Mouse (Mus musculus) megakaryocyte, adult 5-6 weeks (primary cell): ENCODE data around the gene Ccdc158. TPM values are rescaled to one million over a fixed set of nuclear protein-coding genes. Genes with fewer than 3 reads are reported as not detected.

ENCODE experiments used
- ATAC-seq: 2 replicates; pipeline ENCODE4 v1.8.0; 2016; ENCODE audit warnings: mild to moderate bottlenecking, inconsistent platforms; ENCODE audit not compliant: poor library complexity, severe bottlenecking
- total RNA-seq, 2 experiments: library from RNA; stranded (forward) in 1 of 2; stranded (reverse) in 1 of 2; fragments of 153-499, 151-499 nt in 1 of 2; fragments of 221-1000, 200-1000 nt in 1 of 2; gene quantifications; 2 replicates each; pipeline versions ENCODE4 v1.2.3 to v1.2.4; 2015 to 2017

Ccdc158 gene
- total RNA-seq, 2 experiments from 2014 or later, result 0.18 to 0.62 TPM

GRCm38 (mm10) chr5:92604452-92605247, 70.4 kb downstream of the Ccdc158 start:
- no peak for ATAC-seq

- peak; percentile 66 for ATAC-seq
Observed at GRCm38 (mm10) chr5:92602691-92603690, 72.1 kb downstream of the Ccdc158 start, which contains the start of gene Stbd1. Gene Stbd1 (plus strand): TSS chr5:92603041.

GRCm38 (mm10) chr5:92599030-92599429, 76.0 kb downstream of the Ccdc158 start:
- ATAC-seq, result no peak

GRCm38 (mm10) chr5:92596865-92597264, 78.2 kb downstream of the Ccdc158 start:
- ATAC-seq, result no peak

GRCm38 (mm10) chr5:92595026-92595425, 80.0 kb downstream of the Ccdc158 start:
- ATAC-seq, result no peak

GRCm38 (mm10) chr5:92585932-92586331, 89.1 kb downstream of the Ccdc158 start:
- ATAC-seq, result no peak

DNA sequence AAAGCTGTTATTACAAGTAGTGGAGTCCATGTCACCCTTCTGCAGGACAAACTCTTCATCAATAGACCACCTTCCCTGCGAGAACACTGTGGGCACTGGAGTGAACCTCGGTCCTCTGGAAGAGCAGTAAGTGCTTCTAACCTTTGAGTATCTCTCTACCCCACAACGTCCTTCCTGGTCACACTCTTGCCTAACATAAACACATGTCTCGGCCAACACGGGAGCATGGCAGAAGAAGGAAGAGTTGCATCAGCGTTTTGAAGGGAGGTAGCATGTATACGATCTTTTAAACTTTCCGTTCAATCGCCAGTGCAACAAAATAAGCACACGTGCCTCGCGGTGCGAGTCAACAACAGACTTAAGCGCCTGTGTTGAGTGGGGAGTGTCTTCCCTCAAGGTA, 95.5 kb downstream of the Ccdc158 start:
- no peak for ATAC-seq

DNA sequence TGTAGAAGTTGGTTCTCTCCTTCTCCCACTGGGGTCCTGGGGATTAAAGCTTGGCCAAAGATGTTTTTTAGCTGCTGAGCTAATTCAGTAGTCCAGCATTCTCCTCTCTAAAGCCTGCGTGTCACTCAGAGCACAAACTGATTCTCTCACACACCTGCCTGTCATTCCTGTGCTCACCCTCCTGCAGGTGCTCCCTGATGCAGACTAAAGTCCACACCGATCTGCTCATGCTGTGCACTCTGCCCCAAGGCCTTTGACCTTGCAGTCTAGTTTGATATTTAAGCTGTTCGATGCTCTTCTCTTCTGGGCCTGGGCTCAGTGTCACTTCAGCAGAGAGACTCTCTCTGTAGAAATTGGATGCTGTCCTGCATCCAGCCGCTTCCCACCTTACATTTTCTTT, 103.8 kb downstream of the Ccdc158 start:
- ATAC-seq, result no peak

DNA sequence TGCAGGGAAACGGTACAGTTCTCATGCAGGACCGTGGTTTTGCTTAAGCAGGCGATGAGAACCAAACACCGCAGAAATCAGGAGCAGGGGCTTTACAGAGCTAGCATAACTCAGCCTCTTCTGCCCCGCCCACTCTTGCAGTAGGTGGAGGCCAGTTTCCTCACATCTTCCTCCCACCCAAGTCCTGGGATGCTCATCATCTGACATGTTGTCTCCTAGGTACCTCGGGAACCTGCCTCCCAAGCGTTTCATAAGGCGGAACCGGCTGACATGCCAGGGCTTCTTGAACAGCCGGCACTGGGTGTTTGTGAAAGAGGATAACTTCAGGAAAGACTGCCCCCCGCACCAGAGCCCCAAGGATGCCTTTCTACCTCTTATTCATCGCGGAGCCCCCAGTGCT, 113.1 kb downstream of the Ccdc158 start:
- ATAC-seq, result no peak

GRCm38 (mm10) chr5:92560201-92560600, 114.9 kb downstream of the Ccdc158 start:
- no peak for ATAC-seq

Other genes with a start within 250 kb of the Ccdc158 start
- gene Nup54, start 240.1 kb downstream of the Ccdc158 start, total RNA-seq (2015), result 49.7 and 63.3 TPM in 2 replicates
- 56.8 and 73.3 TPM in 2 replicates for gene Nup54, start 240.1 kb downstream of the Ccdc158 start, total RNA-seq (2017)
- gene Scarb2, start 168.4 kb downstream of the Ccdc158 start, total RNA-seq (2015), result 52.0 and 52.9 TPM in 2 replicates
- 79.9 and 82.0 TPM in 2 replicates for gene Scarb2, start 168.4 kb downstream of the Ccdc158 start, total RNA-seq (2017)
- gene Fam47e, start 120.2 kb downstream of the Ccdc158 start, total RNA-seq (2015), result not detected in 2 replicates
- not detected in 2 replicates for gene Fam47e, start 120.2 kb downstream of the Ccdc158 start, total RNA-seq (2017)
- 4.3 and 4.8 TPM in 2 replicates for gene Stbd1, start 72.2 kb downstream of the Ccdc158 start, total RNA-seq (2015)
- gene Stbd1, start 72.2 kb downstream of the Ccdc158 start, total RNA-seq (2017), result 6.6 and 9.4 TPM in 2 replicates
- not detected in 2 replicates for gene Shroom3, start 8.2 kb upstream of the Ccdc158 start, total RNA-seq (2015)
- gene Shroom3, start 8.2 kb upstream of the Ccdc158 start, total RNA-seq (2017), result not detected in 2 replicates